Mouse (Mus musculus): ENCODE data around the gene Cfl1. TPM values are rescaled to one million over a fixed set of nuclear protein-coding genes. Genes with fewer than 3 reads are reported as not detected.

The Cfl1 gene
- polyA plus RNA-seq (2015; fragmentation: Illumina TruSeq; extraction: RNeasy Lipid Tissue Mini Kit (QIAGEN cat#74804); ENCODE audit: low read depth, low replicate concordance) = 1,416 TPM

DNA sequence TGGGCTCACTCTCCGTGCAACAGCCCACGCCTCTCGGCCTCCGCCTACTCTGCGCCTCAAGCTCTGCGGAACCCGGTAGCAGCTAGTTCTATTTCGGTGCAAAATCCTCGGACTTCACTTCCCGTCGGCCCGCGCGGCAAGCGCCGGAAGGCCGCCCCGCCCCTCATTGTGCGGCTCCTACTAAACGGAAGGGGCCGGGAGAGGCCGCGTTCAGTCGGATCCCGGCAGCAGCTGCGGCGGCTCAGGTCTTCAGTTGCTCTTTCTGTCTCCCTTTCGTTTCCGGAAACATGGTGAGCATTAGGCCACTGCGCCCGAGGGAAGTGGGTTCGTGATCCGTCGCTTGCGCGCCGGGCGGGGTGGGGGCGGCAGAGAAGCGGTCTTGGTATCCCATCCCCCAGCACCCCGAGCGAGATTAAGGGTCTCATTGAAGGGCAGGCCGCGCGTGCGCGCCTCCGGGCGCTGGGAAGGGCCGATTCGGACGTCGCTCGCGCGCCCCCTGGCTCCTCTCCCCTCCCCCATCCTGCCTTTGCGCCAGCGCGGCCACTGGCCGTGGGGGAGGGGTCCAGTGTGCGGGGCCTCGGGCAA, at the start of gene Cfl1:
Gene Cfl1, plus strand, starts transcription at position 143 of the 585 bp plus-strand sequence.

DNA sequence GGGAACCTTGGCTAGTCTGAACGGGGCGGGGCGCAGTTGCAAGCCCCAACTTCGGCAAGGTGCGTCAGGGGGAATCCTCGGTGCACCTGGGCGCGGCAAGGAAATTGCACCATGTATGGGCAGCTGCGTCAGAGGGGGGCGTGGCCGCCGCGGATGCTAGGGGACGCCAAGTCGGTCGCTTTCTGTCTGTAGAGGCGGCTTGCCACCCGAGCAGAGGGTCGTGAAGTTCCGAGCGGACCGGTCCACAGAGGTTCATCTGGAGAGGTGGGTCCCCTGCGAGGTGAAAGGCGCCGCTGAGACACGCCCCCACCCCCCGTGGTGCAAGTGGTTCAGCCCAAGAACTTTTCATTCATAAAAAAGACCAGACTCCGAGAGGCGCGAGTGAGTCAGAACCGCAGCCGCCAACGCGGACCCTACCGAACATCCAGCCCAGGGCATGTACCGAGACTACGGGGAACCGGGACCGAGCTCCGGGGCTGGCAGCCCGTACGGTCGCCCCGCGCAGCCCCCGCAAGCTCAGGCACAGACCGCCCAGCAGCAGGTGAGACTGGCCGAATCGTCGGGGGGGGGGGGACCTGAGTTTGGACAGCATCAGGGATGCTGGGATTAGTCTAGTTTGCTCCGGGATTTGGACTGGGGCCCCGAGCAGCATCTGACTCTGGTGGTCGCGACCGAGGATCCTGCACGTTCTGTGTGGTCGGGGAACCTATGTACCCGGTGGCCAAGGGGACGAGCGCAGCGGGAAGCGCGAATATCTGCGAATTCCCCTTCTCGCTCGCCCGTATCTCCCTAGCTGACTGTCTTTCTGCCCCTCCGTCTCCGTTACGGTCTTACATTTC, 42.5 kb upstream of the Cfl1 start, which contains the start of gene Fosl1:
Gene Fosl1, plus strand, starts transcription at position 33 of the 839 bp plus-strand sequence.

DNA sequence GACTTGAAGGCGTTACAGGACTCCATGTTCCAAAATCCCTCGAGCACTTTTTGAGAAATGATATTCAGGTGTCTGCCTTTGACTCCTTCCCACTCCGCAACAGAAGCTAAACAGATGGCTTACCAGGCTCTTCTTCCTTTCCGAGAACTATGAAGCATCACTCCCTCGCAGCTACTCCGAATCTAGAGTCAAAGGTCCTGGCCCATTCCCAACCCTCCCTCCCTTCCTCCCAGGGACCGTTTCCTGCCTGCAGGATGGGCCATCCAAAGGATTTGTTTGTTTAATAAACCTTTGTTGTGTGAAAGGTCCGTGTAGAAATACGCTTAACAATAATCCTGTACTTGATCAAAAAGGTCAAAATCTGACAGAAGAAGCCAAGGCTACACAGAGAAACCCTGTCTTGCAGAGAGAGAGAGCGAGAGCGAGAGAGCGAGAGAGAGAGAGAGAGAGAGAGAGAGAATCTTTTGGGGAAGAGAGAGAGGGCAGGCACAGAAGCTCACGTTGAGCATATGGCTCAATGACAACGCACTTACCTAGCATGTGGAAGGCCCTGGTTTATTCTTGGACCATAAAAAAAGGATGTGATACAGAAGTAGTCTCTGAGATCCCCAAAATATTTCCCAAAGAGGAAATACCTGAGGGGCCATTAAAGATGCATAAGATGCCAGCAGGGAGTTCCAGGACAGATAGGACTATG, 32.4 kb upstream of the Cfl1 start, which contains the start of gene Ccdc85b:
Gene Ccdc85b, minus strand, starts transcription at position 149 of the 697 bp plus-strand sequence.

DNA sequence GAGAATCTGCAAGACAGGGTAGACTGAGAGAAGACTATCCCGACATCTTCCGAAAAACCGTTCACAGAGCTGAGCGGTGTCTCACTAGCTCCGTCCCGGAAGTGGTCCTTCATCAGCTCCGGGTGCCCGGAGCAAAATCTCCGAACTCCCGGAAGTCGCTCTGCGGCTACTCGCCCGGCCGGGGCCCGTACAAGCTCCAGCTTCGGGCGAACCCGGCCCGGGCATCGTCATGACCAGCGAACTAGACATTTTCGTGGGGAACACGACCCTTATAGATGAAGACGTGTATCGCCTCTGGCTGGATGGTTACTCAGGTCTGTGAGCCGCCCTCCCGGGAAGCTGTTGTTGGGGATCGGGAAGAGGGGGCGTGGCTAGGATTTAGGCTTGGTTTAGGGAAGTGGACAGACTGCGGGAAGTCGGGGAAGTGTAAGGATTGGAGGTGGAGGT, 29.8 kb upstream of the Cfl1 start, which contains the start of gene Fibp:
Gene Fibp, plus strand, starts transcription at position 151 of the 447 bp plus-strand sequence.

DNA sequence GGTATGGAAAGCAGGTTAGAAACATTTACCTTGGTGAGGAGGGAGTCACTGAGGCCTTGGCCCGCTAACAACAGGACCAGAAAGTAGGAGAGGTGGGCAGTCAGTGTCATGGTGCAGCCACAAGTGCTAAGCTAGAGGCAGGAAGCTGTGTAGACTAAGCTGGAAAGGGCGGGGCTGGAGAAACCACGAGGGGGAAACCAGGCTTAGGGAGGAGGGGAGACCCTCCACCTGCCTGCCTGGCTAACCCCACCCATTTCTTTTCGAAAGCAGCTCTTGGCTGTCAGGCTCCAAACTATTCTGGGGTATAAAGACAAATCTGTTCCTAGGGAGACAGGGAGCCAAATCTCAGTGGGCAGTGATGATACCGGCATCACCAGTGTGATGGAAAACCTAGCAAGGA, 21.9 kb upstream of the Cfl1 start, which contains the start of gene Ctsw:
Gene Ctsw, minus strand, starts transcription at position 134 of the 400 bp plus-strand sequence.

DNA sequence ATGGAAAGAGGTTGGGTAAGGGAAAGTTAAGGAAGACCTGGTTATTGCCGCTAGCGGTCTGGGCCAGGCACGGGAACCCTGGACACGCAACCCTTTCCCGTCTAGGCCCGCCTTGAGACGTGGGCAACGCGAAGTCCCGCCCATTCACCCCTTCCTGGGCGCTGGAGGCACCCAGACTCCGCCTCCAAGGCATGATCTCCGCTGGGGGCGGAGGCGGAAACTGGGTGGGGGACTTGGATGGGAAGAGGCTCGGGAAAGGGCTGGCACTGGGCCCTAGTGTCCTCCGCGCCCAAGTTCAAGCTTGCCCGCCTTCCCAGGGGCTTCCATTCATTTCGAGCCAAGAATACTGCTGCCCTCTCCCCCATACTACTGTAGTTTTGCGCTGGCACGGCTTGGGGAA, 16.5 kb upstream of the Cfl1 start, which contains the start of gene Efemp2:
Gene Efemp2, plus strand, starts transcription at position 235 of the 400 bp plus-strand sequence.

DNA sequence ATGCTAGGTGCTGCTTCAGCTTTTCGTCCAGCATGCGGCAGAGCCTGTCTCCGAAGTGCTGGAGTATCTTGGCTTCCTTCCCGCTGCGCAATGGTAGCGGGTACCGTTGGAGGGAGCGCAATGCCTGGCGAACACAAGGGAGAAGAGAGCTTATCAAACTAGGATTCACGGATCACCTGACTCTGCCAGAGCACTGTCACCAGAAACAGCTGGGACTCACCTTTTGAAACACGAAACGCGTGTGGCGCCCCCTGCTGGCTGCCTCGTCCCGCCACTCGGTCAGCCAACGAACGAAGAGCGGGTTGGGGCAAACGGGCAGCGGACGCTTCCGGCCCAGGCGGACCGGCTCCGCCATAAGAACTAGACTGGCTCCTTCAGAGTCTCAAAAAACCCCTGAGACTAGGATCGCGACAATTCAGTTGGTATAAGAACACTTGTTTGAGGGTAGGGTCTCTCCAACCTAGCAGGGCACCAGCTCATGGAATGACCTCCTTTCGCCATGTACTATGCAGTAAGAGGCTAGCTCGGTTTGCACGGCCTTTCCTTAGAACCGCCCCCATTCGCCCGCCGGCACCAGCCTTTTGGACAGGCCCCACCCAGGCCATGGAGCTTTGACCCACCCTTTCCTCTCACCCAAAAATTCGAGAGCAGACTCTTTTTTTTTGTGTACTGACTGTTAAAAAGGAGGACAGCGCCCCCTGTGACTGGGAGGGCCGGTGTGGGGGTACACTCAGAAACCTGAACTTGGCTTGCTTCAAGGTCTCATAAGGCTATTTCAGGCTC, 2.3 kb upstream of the Cfl1 start, which contains the start of gene Mus81:
Gene Mus81, minus strand, starts transcription at position 635 of the 783 bp plus-strand sequence.

DNA sequence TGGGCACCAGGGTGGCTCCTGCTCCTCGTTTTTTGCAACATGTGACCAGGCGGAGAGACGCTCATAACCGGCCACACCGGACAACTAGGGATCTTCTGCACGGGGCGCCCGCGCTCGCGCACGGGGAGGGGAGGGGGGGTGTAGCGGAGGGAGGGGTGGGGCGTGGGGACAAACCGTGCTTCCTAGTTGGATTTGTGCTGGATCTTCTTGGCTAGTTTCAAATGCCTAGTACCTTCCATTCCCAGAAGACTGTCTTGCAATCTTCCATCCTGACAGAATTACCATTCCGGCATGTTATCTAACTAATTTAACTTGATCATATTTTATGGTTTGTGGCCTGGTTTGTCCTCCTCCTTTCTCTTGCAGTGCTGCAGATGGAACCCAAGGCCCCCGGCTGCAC, 13.4 kb downstream of the Cfl1 start, which contains the start of gene 1700020D05Rik:
Gene 1700020D05Rik, minus strand, starts transcription at position 101 of the 400 bp plus-strand sequence.

DNA sequence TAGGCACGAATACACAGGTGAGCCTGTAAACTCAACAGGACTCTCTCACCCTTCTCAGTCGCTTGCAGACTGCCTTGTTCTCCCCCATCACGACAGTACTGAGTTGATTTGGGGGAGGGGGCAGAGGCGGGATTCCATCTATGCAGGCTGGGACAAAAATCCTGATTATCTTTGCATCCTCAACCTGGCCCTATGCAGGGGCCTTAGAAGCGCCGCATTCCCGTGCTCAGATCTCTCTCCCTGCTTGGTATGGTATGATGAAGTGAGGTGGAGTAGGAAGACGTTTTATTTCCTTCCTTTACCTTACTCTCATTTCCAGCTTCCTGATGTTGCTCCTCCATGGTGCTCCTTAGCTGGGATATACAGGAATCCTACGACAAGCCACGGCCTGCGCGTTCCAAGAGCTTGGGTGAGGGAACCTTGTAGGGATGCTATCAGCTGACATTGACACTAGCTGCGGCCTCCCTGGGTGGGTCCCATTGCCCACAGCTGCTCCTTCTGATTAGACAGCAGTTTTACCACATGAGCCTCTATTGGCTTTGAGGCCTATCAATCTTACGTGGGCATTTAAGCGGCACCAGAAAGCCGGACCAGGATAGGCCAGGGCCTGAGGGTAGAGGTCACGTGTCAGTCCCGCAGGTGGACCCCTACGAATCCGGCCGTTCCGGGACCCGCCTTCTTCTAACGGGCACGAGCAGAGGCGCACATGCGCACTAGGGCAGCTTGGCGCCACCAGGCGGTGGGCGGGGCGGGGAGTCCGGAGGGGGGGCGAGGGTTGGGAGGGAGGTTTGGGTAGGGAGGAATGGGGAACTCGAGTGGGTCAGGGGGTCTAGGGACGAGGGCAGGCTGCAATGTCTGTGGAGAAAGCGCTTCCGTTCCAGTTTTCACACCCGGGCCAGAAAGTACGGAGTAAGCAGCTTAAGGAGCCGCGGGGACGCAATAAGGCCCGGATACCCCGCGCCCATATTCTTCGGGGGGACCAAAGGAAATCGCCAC, 20.1 kb downstream of the Cfl1 start, which contains the start of gene Snx32:
Gene Snx32, minus strand, starts transcription at position 508 of the 996 bp plus-strand sequence.

Other genes with a start within 250 kb of the Cfl1 start
- gene Pacs1, start 217.3 kb upstream of the Cfl1 start, polyA plus RNA-seq (2015; fragmentation: Illumina TruSeq; extraction: RNeasy Lipid Tissue Mini Kit (QIAGEN cat#74804); ENCODE audit: low read depth, low replicate concordance) = 37.4 TPM
- 163 TPM for gene Sf3b2, start 195.0 kb upstream of the Cfl1 start, polyA plus RNA-seq (2015; fragmentation: Illumina TruSeq; extraction: RNeasy Lipid Tissue Mini Kit (QIAGEN cat#74804); ENCODE audit: low read depth, low replicate concordance)
- 29.7 TPM for gene Gal3st3, start 192.1 kb upstream of the Cfl1 start, polyA plus RNA-seq (2015; fragmentation: Illumina TruSeq; extraction: RNeasy Lipid Tissue Mini Kit (QIAGEN cat#74804); ENCODE audit: low read depth, low replicate concordance)
- not detected for gene Catsper1, start 154.7 kb upstream of the Cfl1 start, polyA plus RNA-seq (2015; fragmentation: Illumina TruSeq; extraction: RNeasy Lipid Tissue Mini Kit (QIAGEN cat#74804); ENCODE audit: low read depth, low replicate concordance)
- gene Cst6, start 140.9 kb upstream of the Cfl1 start, polyA plus RNA-seq (2015; fragmentation: Illumina TruSeq; extraction: RNeasy Lipid Tissue Mini Kit (QIAGEN cat#74804); ENCODE audit: low read depth, low replicate concordance) = 38.9 TPM
- 30.5 TPM for gene Eif1ad, start 123.7 kb upstream of the Cfl1 start, polyA plus RNA-seq (2015; fragmentation: Illumina TruSeq; extraction: RNeasy Lipid Tissue Mini Kit (QIAGEN cat#74804); ENCODE audit: low read depth, low replicate concordance)
- gene Banf1, start 123.3 kb upstream of the Cfl1 start, polyA plus RNA-seq (2015; fragmentation: Illumina TruSeq; extraction: RNeasy Lipid Tissue Mini Kit (QIAGEN cat#74804); ENCODE audit: low read depth, low replicate concordance) = 117 TPM
- gene Sart1, start 101.8 kb upstream of the Cfl1 start, polyA plus RNA-seq (2015; fragmentation: Illumina TruSeq; extraction: RNeasy Lipid Tissue Mini Kit (QIAGEN cat#74804); ENCODE audit: low read depth, low replicate concordance) = 47.6 TPM
- gene Tsga10ip, start 87.9 kb upstream of the Cfl1 start, polyA plus RNA-seq (2015; fragmentation: Illumina TruSeq; extraction: RNeasy Lipid Tissue Mini Kit (QIAGEN cat#74804); ENCODE audit: low read depth, low replicate concordance) = not detected
- gene Drap1, start 65.5 kb upstream of the Cfl1 start, polyA plus RNA-seq (2015; fragmentation: Illumina TruSeq; extraction: RNeasy Lipid Tissue Mini Kit (QIAGEN cat#74804); ENCODE audit: low read depth, low replicate concordance) = 429 TPM
- gene AI837181, start 65.3 kb upstream of the Cfl1 start, polyA plus RNA-seq (2015; fragmentation: Illumina TruSeq; extraction: RNeasy Lipid Tissue Mini Kit (QIAGEN cat#74804); ENCODE audit: low read depth, low replicate concordance) = 80.0 TPM
- not detected for gene Fosl1, start 42.9 kb upstream of the Cfl1 start, polyA plus RNA-seq (2015; fragmentation: Illumina TruSeq; extraction: RNeasy Lipid Tissue Mini Kit (QIAGEN cat#74804); ENCODE audit: low read depth, low replicate concordance)
- 23.3 TPM for gene Ccdc85b, start 32.6 kb upstream of the Cfl1 start, polyA plus RNA-seq (2015; fragmentation: Illumina TruSeq; extraction: RNeasy Lipid Tissue Mini Kit (QIAGEN cat#74804); ENCODE audit: low read depth, low replicate concordance)
- 87.6 TPM for gene Fibp, start 29.8 kb upstream of the Cfl1 start, polyA plus RNA-seq (2015; fragmentation: Illumina TruSeq; extraction: RNeasy Lipid Tissue Mini Kit (QIAGEN cat#74804); ENCODE audit: low read depth, low replicate concordance)
- not detected for gene Ctsw, start 21.9 kb upstream of the Cfl1 start, polyA plus RNA-seq (2015; fragmentation: Illumina TruSeq; extraction: RNeasy Lipid Tissue Mini Kit (QIAGEN cat#74804); ENCODE audit: low read depth, low replicate concordance)
- 15.4 TPM for gene Efemp2, start 16.5 kb upstream of the Cfl1 start, polyA plus RNA-seq (2015; fragmentation: Illumina TruSeq; extraction: RNeasy Lipid Tissue Mini Kit (QIAGEN cat#74804); ENCODE audit: low read depth, low replicate concordance)
- gene Mus81, start 2.1 kb upstream of the Cfl1 start, polyA plus RNA-seq (2015; fragmentation: Illumina TruSeq; extraction: RNeasy Lipid Tissue Mini Kit (QIAGEN cat#74804); ENCODE audit: low read depth, low replicate concordance) = 32.4 TPM
- gene 1700020D05Rik, start 13.3 kb downstream of the Cfl1 start, polyA plus RNA-seq (2015; fragmentation: Illumina TruSeq; extraction: RNeasy Lipid Tissue Mini Kit (QIAGEN cat#74804); ENCODE audit: low read depth, low replicate concordance) = 3.0 TPM
- 96.1 TPM for gene Snx32, start 20.1 kb downstream of the Cfl1 start, polyA plus RNA-seq (2015; fragmentation: Illumina TruSeq; extraction: RNeasy Lipid Tissue Mini Kit (QIAGEN cat#74804); ENCODE audit: low read depth, low replicate concordance)
- gene Ovol1, start 70.2 kb downstream of the Cfl1 start, polyA plus RNA-seq (2015; fragmentation: Illumina TruSeq; extraction: RNeasy Lipid Tissue Mini Kit (QIAGEN cat#74804); ENCODE audit: low read depth, low replicate concordance) = not detected
- gene Ap5b1, start 77.6 kb downstream of the Cfl1 start, polyA plus RNA-seq (2015; fragmentation: Illumina TruSeq; extraction: RNeasy Lipid Tissue Mini Kit (QIAGEN cat#74804); ENCODE audit: low read depth, low replicate concordance) = 2.5 TPM
- gene Rnaseh2c, start 111.4 kb downstream of the Cfl1 start, polyA plus RNA-seq (2015; fragmentation: Illumina TruSeq; extraction: RNeasy Lipid Tissue Mini Kit (QIAGEN cat#74804); ENCODE audit: low read depth, low replicate concordance) = 40.8 TPM
- gene Kat5, start 119.8 kb downstream of the Cfl1 start, polyA plus RNA-seq (2015; fragmentation: Illumina TruSeq; extraction: RNeasy Lipid Tissue Mini Kit (QIAGEN cat#74804); ENCODE audit: low read depth, low replicate concordance) = 92.0 TPM
- gene Rela, start 147.0 kb downstream of the Cfl1 start, polyA plus RNA-seq (2015; fragmentation: Illumina TruSeq; extraction: RNeasy Lipid Tissue Mini Kit (QIAGEN cat#74804); ENCODE audit: low read depth, low replicate concordance) = 14.1 TPM
- 8.9 TPM for gene Sipa1, start 173.3 kb downstream of the Cfl1 start, polyA plus RNA-seq (2015; fragmentation: Illumina TruSeq; extraction: RNeasy Lipid Tissue Mini Kit (QIAGEN cat#74804); ENCODE audit: low read depth, low replicate concordance)
- 16.2 TPM for gene Map3k11, start 198.3 kb downstream of the Cfl1 start, polyA plus RNA-seq (2015; fragmentation: Illumina TruSeq; extraction: RNeasy Lipid Tissue Mini Kit (QIAGEN cat#74804); ENCODE audit: low read depth, low replicate concordance)
- gene Pcnx3, start 198.5 kb downstream of the Cfl1 start, polyA plus RNA-seq (2015; fragmentation: Illumina TruSeq; extraction: RNeasy Lipid Tissue Mini Kit (QIAGEN cat#74804); ENCODE audit: low read depth, low replicate concordance) = 32.6 TPM
- gene Kcnk7, start 213.9 kb downstream of the Cfl1 start, polyA plus RNA-seq (2015; fragmentation: Illumina TruSeq; extraction: RNeasy Lipid Tissue Mini Kit (QIAGEN cat#74804); ENCODE audit: low read depth, low replicate concordance) = 0.64 TPM
- gene Ehbp1l1, start 235.9 kb downstream of the Cfl1 start, polyA plus RNA-seq (2015; fragmentation: Illumina TruSeq; extraction: RNeasy Lipid Tissue Mini Kit (QIAGEN cat#74804); ENCODE audit: low read depth, low replicate concordance) = 11.2 TPM
- 30.2 TPM for gene Fam89b, start 239.2 kb downstream of the Cfl1 start, polyA plus RNA-seq (2015; fragmentation: Illumina TruSeq; extraction: RNeasy Lipid Tissue Mini Kit (QIAGEN cat#74804); ENCODE audit: low read depth, low replicate concordance)